Mouse (Mus musculus) 416B (cell line): ENCODE data around the gene Ppp1r14c.
"Not testable (repeated sequence)": the region's sequence is repeated elsewhere in the genome, so short reads cannot be mapped to it uniquely, and the experiment has no call there.

ENCODE experiments used
- DNase-seq: peaks from one replicate; pipeline ENCODE4 v3.0.0; 2011; ENCODE audit warnings: low read depth

The Ppp1r14c gene

DNA sequence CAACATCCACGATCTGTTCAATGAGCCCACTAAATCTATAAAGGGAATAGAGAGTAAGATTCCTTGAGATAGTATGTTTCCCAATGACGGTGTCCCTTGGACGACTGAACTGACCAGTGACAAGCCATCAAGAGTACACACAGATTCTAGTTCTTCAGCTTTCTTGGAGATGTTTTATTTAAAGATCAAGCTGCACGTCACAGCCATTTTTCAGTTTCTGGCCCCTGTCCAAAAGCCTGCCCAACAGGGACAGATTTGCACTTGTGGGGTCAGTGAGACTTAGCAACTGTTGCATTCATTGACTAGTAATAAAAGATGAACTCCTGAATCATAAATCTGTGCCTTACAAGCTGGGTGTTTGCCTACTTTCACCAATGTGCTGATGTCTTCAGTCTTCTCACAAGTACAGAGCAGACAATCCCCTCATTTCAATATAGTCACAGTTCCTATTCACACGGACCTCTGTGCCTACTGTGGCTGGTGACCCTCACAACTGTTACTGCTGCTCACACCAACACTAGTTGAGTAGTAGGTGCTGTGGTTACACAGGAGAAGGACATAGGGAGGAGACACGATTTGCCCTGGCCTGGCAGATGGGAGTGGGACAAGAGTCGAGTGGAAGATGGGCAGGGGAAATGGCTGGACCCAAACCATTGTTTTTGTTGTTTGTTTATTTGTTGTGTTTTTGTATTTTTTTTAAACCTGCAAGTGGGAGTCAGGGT, 37.7 kb downstream of the Ppp1r14c start:
- DNase-seq: no peak

DNA sequence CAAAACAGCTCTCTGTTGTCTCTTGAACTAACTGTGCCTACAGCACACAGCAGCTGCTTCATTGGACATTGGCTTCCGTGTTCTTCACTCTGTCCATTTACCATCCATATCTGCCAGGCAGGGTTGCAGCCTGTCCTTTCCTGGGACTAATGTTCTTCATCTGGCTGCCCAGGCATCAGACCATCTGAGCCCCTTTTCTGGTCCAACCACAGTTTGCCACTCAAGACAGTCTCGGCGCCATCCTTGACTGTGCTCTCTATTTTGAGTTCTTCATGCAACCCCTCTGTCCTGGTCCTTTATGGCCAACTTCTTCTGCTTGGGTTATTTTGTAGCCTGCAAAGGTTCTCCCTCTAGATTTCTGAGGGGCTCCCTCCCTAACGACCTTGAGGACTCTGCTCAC, 38.5 kb downstream of the Ppp1r14c start:
- DNase-seq: no peak

DNA sequence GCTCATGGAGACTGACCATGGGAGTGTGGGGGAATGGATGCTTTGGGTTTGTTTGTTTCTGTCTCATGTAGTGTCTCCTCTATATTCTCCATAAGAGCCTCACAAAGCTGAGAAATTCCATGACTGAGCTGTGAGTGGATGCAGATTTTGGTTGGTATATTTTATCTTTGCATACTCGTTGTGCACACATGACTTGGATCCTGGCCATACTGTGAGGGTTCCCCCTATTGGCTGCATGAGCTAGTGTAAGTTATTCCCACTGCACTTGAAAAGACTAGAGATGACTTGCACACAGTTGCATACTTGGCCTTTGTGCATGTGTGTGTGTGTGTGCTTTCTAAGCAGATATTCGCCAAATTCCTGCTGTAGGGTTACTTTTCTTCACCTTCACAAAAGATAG, 40.4 kb downstream of the Ppp1r14c start:
- DNase-seq: peak; percentile 1

DNA sequence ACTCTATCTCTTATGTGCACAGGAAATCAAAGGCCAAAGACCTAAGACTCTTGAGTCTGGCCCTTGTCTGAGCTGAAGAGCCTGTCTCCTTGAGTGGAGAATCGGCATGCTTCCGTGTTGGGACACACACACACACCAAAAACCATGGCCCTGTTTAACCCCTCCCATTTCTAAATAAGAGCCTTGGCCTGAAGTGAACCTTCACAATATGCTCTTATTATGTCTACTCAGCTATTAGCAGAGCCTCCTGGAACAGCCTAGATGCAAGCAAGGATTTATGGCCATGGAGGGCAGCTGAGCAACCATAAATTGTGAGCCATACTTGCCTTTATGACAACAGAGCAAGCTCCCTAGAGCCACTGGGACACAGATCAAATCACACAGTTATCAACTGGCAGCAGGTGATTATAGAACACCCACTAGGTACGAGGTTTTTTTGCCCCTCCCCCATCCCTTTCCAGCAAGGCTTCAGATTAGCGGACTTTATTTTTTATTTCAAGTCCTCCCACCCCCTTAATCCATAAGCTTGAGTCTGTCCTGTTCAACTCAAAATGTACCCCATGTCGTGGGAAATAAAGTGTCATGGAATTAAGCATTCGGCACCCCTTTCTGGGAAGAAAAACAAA, 42.3 kb downstream of the Ppp1r14c start:
- DNase-seq: no peak

DNA sequence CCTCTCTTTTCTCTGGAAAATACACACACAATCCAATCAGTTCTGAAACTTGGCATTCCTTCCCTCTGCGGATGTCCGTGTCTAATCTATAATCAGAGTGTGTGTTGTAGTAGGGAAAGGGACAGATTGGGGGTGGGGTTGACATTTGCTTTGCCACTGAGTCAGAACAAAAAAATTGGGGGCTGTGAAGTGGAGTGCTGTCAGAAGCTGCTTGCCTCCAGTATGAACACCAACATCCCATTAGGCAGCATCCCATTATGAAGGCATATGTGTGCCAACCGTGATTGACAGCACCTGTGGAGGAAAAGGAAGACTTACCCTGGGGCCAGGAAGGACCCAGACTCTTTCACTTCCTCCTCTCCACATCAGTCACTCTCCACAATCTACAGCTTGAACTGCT, 42.8 kb downstream of the Ppp1r14c start:
- DNase-seq: no peak

DNA sequence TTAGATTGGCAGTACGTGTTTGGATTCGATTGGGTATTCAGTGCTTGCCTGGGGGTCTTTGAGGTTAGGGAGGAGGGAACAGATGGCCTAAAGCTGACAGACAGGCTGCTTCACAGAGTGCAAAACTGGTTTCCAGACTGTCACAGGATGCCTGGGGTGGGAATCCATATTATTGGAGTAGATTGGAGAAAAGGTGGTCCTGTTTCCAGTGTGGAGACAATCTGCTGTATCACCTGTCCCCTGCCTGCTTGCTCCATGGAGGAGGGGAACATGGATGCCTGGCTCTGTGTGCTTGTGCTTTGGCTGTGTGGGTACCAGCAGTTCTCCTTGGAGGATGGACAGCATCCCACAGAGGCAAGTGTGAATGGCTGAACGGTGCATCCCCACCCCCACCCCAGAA, 45.4 kb downstream of the Ppp1r14c start:
- no peak for DNase-seq

DNA sequence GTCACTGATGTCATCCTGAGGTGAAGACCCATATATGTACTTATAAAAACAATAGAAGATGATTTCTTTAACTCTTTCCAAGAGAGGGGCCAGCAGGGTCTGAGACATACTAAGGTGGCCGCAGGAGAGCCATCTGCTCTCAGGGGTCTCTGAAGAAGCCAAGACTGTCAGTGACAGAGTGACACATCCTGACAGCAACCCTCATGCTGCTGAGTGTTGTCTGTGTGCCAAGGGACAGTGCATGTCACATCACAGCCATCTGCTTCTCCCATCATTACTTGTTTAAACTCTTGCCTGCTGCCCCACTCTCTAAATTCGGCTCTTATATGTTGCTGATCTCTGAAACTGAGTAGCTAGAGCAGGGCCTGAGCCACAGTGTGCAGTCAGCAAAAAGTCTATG, 45.8 kb downstream of the Ppp1r14c start:
- DNase-seq: no peak

DNA sequence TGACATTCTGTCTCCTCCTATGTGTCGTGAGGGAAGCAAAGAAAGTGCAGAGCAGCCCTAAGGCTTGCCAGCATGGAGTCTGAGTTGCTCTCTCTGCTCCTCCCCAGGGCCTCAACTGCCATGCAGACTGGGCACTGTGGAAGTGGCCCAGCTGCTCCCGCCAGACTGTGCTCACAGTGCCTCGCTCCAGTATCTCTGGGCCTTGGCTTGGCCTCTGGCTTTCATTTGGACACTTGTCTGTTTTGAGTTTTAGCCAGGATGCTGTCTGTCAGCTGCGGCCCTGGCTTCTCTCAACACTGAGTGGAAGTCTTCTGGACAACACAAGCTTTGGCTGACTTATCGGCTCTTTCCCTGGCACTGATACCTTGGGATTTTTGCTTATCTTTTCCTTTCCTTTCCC, 49.0 kb downstream of the Ppp1r14c start:
- no peak for DNase-seq

DNA sequence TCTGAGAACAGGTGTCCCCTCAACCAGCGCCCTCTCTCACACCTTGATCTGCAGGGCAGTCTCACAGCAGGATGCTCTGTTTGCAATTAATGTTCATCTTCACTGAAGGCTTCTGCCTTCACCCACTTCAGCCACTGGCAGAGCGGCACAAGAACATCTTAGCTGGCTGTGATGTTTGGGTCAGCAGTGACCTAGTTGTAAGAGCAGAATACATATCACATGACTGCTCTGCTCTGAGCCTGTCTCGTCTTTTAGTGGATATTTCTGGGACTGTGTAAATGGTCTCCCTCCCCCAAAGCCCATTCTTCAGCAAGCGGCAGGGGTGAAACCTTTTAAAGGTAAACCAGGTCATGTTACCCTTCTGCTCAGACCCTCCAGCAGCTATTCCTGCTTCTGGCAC, 50.7 kb downstream of the Ppp1r14c start:
- DNase-seq: no peak

DNA sequence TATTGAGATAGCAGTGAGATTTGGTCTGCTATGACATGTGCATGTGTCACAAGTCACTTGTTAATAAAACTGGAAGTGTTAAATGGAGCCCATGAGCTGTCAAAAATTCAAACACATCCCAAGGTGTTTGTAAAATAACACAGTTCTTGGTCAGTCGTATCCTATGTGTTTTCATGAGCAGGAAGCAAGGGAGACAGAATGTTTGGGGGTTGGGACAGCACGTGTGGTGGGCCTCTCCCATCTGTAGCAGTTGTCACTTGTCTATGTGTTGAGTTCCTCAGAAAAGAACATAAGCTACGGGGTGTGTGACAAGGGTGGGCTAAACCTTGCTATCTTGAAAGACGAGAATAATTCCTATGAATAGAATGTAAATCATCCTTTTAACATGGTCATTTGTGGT, 51.6 kb downstream of the Ppp1r14c start:
- DNase-seq: no peak

DNA sequence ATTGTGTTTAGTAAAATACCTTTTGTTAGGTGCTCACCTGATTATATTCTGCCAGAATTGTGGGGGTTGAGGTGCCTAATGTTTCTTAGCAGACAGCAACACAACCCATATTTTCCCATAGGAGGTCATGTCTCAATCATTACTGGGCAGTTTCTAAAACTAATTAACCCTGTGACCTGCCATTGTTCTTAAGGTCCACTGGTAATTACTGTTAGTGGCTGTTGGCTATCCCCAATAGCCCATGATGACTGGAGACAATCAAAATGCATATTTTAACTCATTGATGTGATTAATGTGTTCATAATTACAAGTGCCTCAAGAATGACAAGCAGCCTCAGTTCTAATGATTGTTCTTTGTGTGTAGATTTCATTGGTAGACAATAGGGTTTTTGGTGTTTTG, 58.2 kb downstream of the Ppp1r14c start:
- DNase-seq: no peak

DNA sequence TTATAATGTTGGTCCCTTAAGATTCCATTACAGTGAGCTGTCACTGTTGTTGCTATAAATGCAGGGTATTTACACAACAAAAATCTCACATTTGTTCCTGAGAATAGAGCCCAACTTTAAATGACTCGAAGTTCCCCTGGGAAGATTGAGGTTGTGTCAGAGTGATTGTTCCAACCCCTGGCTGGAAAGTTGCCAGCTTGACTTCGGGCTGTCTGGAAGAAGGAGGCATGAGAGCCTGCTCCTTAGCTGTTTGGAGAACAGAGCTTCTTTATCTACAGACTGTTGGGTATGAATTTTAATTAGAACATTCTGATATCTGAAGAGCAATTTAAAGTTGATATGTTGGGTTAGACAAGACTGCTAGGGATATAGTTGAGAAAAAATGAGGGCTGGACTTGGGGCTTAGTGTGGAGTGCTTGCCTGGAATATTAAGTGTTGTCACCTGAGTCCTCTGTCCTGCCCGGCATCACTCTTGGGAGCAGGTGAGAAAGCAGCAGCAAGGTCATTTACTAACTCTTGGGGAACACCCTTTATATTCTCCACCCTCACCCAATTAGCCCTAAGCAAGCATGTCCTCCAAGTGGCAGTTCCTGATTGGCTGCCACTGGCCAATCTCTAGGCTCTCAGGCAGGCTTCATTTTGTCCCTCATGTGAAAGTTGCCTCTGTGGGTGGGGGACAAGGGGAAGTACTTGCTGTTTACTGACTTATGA, 62.0 kb downstream of the Ppp1r14c start:
- DNase-seq: no peak

DNA sequence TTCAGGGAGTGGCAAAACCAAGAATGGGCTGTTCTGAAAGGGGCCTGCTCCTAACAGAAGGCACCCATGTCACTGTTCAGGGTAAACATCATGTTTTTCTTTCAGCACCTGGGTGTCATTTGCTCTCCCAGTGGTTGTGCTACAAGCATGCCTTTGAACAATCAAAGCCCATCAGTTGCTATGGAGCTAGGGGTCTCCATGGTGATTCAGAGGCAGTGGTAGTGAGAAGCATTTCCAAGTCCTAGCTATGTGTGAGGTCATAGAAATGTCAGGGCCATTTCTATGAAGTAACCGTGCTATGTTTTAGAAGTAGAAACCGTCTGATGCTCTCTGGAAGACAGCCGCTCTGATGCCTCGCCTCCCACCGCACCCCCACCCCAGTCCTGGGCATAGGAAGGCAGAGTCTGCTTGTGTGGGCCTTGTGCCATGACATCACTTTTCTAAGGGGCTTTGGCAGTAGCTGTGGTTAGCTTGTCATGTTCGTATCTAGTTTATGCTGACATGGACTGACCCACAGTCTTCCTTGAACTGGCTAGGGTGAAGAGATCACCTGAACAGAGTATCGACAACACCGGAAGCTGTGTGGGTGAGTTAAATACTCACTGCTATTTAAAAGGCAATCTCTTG, 69.1 kb downstream of the Ppp1r14c start:
- DNase-seq: no peak

DNA sequence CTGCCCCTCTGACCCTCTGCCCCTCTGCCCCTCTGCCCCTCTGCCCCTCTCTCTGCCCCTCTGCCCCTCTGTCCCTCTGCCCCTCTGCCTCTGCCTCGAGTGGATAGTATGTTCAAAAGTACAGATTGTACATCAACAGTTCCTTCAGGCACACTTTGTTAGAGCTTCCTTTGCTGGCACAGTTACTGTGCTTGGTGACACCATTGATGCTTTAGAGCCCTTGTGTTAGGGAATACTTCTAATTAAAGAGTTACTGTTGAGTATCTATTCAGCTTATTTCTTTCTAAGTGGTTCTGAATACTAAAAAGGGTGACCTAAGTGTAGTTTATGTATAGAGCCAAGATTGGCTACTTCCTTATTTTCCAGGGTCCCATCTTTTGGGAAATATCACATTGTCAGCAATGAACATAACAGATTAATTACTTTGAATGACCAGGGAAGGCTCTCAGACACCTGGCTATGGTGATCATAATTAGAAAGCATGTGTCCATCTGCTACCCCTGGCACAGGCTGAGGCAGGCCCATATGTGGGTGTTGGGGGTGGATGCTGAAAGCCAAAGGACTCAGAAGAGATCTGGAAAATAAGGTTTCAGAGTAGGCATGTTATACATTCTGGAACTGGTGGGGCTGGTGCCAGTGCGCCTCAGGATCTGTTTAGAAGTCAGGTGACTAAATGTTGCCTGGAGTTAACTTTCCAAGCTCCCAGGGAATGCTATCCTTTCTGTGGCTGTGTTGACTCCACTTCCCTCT, 75.0 kb downstream of the Ppp1r14c start:
- no peak for DNase-seq

DNA sequence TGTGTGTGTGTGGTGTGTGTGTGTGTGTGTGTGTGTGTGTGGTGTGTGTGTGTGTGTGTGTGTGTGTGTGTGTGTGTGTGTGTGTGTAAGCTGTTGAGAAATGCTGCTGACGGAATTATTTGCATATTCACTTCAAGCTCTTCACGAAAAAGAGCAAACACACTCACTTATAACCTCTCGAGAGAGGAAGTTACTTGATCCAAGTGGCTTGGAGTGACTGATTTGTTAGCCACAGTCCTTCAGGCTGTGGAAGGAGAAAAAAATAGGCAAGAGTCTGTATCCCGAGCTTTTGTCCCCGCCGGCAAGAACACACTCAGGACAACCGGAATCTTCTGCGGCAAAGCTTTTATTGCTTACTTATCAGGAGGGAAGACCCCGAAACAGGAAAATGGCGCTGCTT, 80.9 kb downstream of the Ppp1r14c start:
- not testable (repeated sequence) for DNase-seq

DNA sequence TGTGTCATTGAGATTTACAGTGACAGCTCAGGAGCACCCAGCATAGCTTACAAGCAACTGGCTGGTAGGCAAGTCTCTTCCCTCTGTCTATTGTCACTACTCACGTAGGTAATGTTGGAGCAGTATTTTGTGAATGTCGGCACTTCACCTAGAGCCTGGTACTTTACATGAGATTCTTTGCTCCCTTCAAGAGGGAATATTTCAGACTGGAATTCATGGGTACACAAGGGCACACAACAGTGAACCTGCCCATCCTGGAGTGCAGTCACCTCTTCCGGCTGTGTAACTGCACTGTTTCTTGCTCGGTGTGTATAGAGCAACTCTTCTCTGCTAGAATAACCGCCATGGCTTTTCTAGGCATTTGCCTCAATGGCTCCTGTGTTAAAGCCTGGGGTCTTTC, 82.8 kb downstream of the Ppp1r14c start:
- DNase-seq: no peak

DNA sequence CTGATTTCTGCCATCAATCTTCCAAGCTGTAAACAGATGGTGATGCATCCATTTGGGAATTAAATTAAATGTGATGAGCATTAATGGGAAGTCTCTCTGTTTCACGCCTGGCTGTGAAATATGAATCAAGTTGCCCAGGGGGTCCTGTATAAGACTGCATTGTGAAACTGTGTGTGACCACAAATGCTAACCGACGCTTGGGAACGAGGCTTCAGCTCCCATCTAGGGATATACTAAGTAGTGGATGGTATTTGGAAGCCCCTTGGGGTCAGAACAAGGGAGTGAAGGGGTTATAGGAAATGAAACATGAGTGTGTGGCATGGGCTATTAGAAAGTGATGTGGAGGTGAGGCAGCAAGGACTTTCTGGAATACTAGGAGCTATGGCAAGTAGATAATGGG, 86.1 kb downstream of the Ppp1r14c start:
- DNase-seq: no peak

DNA sequence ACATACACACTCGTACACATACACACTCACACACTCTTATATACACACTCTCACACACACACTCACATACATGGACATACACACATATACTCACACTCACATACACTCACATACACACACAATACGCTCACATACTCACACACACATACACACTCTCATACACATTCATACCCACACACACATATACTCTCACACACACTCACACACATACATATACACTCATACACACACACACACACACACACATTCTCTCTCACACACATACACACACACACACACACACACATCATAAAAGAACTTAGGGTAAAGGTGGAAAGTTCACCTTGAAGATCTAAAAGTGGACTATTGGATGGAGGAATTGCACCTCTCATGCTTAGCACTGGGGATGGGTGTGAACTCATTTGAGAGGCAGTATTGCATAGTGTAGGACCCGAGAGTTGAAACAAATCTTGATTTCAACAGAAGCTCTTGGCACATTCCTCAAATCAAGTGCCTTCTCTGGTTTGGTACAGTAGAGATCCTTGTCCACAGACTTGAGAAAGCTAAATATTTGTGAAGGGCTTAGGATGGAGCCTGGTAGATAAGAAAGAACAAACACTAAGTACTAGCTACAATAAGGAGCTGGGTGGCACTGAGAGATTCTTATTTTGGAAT, 87.1 kb downstream of the Ppp1r14c start:
- DNase-seq: no peak

DNA sequence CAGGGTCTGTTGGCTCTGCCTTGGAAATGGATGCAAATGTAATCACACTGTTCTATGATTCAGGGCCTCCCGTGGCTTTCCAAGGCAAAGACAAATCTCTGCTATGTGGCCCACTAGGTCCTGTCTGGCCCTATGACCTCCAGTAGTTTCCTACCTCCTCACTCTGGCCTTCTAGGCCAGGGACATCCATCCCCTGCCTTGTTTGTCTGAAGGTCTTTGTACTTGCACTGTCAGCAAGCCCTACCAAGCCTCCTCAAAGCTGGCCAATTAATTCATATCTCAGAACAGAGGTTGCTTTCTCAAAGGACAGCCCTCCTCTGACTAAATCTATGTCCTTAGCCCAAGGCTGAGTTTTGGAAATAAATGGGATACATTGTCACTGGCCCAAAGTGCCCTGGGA, 92.8 kb downstream of the Ppp1r14c start:
- DNase-seq: no peak

DNA sequence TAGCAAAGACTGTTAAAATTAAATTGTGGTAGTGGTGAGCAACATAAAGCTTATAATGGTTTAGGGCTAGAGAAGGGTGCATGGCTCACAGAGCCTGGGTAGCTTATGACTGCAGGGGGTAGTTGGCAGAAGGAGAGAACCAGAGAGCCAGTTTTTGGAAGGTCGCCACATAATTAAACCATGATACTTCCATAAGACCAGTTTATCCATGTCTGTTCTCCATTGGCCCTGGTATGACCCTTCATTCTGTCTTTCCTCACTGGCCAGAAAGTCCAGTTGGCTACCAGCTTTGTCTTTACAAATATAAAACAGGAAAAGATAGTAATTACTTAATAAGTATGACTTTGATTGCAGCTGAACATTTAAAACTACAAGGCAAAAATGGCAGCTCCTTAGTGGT, 95.0 kb downstream of the Ppp1r14c start:
- no peak for DNase-seq

DNA sequence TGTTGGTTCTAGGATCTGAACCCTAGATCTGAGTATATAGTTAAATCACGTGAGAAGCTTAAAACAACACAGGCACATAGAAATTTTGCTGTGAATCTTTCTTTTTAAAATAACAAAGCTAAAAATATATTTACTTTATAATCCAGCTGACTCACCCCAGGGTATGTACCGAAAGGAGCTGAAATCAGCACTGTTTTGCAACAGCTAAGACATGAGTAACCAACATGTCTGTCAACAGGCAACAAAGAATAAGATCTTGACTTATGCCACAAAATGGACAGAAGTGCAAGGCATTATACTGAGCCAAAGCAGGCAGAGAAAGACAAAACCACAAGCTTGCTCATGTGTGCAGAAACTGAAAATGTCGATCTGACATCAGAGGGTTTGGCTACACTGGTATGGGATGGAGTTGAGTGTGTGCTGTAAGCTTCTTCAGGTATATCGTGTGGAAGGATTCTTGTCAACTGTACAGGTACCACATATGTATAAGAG, 100.3 kb downstream of the Ppp1r14c start:
- no peak for DNase-seq

DNA sequence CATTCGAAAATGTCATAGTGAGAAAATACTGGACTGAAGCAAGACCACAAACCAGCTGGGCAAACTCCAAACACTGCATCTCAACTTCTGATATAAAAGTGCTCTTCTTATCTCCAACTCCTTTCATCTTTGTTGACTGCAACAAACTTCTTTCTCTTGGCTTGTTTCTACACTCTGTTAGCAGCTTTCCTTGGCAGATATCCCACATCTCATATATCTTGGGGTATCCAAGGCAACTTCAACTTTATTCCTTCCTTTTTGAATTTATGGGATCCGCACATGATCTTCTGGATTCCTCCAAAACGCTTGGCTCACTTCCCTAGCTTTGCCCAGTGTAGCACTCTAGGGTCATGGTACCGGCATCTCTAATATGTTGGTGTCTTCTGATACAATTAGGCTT, 102.7 kb downstream of the Ppp1r14c start:
- DNase-seq: no peak
